Mouse (Mus musculus) kidney, postnatal 14 days (tissue): ENCODE measurements around the gene Cx3cr1.
"Not testable (repeated sequence)": the region's sequence is repeated elsewhere in the genome, so short reads cannot be mapped to it uniquely, and the experiment has no call there.

ENCODE experiments used
- DNase-seq: peaks from one replicate; pipeline ENCODE4 v3.0.0; 2022; ENCODE audit warnings: mixed read lengths

Cx3cr1 gene

DNA sequence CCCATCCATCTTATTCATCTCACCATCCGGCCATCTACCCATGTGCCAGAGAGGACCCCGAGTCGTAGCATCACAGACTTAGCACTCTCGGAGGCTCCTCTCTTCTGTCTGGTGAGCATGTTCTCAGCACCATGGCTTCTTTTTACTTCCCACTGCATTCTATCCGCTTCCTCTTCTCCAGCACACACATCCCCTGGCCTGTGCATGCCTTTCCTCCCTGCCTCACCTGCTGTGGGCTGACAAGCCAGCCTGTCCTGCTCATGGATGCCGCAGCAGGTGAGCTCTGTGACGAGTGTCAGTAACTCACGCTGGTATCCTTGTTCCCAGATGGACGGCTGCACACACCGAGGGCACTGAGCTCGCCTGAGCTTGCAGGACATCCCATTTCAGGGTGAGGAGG lies at the start of gene Cx3cr1:
TSS of gene Cx3cr1 (minus strand) at position 101 of the 400 bp plus-strand sequence.
- no peak for DNase-seq

DNA sequence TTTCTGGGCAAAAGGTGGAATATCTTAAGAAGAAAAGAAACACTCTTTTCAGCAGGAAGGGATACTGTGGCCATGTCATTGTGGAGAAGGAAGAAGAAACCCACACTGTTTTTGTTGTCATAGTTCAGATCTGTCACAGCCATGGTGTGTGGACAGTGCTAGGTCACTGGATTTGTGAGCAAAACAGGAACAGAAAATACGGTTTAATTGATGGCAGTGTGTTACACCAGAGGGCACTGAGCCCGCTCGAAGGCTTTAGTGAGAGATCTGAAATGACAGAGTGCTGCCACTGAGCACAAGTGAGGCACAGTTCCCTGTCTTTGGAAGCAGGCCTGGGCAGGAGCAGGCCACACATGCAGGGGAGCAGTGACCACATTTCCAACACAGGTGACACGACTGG lies 48.5 kb upstream of the Cx3cr1 start:
- DNase-seq = no peak

DNA sequence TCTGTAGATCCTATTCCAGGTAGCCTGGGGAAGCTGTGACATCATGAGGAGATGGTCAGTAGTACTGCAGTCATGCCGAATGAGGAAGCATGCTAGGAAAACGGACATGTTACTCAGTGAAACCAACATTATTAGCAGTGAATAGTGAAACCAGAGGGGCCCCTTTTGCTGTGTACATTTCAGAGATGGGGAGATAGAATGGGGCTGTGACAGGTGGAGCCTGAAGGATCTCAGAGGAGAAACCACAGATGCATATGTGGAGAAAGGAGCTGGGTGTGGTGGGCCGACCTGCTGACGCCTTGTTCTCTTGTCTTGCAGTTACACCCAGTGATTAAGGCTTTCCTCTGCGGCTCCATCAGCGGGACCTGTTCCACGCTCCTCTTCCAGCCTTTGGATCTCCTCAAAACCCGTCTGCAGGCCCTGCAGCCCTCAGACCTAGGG lies 46.5 kb upstream of the Cx3cr1 start:
- no peak for DNase-seq

DNA sequence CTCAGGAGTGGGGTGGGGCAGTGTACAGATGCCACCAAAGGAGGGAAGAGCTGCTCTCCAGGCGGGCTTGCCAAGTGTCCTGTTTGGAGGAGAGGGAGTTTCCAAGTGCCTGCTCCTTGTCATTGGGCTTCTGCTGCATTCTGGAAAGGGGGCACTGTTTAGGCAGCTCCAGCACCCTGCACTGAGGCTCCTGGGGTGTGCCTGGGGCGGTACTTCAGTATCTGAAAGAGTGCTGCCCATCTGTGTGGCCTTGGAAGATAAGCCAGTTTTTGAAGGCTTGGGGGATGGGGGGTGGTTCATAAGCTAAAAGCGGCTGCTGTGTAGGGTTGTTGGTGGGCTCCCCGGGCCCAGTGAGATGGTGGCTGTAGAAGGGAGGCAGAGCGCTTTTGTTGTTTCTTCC lies 45.9 kb upstream of the Cx3cr1 start:
- DNase-seq = no peak

DNA sequence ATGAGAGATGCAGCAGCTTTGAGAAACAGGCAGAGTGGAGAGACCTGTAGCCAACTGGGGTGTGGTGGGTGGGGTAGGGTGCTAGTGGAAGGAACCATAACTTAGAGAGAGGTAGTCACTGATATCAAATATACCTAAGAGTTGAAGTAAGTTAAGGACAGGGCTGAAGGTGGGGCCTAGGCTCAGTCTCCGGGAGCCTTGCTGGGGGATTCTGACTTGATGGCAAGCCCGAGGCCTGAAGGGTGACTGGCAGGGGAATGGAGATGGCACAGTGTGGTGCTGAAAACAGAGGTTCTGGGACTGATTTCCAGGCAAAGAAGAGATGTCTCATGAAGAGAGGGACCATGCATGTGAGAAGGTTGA lies 45.1 kb upstream of the Cx3cr1 start:
- no peak for DNase-seq

DNA sequence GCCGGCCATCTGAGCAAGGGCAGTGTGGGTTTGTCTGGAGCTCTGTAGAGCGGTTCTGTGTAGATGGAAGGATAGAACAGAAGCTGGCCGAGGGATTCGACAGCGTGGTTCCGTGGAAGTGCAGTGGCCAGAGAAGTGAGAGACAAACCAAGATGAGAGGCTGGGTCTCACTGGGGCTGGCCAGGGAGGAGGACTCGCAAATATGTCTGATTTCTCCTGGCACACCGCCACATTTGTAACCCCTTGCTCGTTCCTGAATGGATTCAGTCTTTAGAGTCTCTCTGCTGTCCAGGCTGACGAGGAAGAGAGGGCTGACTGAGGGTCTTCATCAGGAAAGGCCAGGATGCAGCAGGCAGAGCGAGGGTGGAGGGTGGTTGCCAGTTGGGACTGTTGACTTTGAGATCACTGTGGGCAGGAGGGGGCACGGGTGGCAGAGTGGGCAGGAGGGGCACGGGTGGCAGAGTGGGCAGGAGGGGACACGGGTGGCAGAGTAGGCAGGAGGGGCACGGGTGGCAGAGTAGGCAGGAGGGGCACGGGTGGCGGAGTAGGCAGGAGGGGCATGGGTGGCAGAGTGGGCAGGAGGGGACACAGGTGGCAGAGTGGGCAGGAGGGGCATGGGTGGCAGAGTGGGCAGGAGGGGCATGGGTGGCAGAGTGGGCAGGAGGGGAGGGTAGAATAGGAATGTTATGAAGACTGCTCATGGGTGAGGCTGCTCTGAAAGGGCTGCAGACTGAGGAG lies 44.5 kb upstream of the Cx3cr1 start:
- DNase-seq = no peak

DNA sequence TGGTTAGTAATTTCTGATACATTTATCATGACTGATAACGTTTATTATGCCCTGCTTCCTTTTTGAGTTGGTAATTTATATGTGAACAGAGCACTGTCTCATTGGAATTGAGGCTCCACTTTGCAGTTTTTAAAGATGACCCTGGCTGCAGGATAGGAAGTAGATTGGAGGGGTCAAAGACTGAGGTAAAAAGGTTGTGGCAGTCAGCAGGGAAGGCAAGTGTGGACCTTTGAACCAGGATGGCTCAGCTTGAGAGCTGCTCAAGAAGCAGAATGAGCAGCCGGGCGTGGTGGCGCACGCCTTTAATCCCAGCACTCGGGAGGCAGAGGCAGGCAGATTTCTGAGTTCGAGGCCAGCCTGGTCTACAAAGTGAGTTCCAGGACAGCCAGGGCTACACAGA lies 43.8 kb upstream of the Cx3cr1 start:
- DNase-seq = no peak

DNA sequence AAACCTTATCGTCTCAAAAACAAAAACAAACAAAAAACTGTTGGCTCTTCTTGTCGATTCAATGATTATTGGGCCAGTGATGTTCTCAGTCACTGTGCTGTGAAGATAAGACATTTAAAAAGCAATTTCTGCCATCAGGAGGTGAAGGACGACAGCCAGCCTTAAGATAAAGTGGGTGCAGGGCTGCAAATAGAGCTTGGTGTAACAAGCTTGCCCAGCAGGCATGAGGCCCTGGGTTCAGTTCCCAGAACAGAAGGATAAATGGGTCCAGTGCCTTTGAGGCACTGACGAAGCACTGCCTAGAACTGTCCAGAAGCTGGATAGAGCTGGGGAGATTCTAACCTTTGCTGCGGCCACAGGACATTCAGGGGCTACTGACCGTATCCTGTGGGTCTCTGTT lies 42.8 kb upstream of the Cx3cr1 start:
- DNase-seq = no peak

DNA sequence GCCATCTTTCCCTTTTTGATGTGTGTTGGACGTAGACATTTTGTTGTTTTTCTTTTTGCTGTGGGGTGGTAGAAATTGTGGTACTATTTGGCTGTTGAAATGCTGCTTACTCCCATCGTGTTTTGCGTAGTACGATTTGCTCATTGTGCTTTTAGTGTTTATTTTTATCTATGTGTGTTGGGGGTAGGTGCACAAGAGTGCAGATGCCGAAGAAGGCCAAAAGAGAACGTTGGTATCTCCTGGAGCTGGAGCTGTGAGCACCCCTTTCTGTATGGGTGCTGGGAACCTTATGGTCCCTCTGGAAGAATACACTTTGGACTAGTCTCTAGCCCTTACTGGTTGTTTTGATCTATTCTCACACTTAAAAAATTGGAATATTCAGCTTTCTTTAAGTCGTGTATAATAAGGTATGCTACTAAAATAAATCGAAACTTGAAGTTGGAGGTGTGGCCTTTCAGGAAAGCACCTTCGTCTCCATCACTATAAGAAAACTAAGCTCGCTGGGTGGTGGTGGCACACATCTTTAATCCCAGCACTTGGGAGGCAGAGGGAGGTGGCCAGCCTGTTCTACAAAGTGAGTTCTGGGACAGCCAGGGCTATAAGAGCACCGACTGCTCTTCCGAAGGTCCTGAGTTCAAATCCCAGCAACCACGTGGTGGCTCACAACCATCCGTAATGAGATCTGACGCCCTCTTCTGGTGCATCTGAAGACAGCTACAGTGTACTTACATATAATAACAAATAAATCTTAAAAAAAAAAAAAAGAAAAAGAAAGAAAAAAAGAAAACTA lies 41.7 kb upstream of the Cx3cr1 start:
- DNase-seq = no peak

DNA sequence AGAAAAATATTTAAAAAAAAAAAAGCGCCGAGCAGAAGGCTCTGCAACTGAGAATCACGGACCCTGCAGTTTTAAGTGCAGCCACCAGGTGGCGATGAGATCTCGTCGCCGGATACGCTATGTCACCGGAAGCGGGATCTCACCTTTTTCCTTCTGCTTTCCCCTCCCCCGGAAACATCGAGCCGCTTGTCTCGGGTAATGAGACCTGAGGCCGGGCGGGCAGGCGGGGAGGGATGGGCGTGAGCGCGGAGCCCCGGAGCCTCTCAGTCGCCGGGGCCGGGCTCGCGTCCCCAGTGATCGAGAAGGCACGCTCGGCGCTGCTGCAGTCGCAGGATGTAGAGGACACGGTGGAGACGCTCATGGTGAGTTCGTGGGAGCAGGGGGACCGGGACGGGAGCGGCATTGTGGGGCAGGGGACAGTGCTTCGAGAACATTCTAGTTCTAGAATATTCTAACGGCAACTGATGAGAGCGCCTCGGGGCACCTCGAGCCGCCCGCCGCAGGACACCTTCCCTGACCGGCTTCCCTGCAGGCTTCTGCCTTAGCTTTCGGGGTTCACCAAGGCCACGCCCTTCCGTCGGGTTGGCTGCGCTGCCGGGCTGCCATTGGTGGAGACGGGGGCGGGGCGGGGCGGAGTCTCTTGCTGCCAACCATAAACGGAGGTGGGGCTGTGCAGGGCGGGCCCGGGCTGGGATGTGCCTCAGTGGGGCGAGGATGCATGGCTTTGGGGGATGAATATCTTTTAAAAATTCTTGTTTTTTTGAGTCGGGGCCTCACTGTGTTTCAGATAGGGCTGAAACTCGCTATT lies 40.7 kb upstream of the Cx3cr1 start, which contains the start of gene Slc25a38:
TSS of gene Slc25a38 (plus strand) at position 164 of the 808 bp plus-strand sequence.
- DNase-seq = peak; percentile 97

DNA sequence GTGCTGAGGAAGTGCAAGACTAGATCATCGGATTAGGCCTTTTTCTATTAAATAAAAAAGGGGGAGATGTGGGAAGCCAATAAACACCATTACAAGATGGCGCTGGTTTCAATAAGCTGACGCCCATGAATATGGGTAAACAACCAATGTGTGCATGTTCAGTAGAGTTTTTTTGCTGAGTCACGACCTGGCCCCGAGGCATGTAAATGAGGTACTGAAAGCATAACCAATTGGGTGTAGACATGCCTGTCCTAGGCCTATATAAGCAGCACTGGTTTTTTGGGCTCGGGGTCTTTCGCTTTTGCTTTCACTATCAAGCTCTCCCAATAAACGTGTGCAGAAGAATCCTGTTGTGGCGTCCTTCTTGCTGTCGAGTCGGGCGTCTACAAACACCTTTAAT lies 39.3 kb upstream of the Cx3cr1 start:
- not testable (repeated sequence) for DNase-seq

DNA sequence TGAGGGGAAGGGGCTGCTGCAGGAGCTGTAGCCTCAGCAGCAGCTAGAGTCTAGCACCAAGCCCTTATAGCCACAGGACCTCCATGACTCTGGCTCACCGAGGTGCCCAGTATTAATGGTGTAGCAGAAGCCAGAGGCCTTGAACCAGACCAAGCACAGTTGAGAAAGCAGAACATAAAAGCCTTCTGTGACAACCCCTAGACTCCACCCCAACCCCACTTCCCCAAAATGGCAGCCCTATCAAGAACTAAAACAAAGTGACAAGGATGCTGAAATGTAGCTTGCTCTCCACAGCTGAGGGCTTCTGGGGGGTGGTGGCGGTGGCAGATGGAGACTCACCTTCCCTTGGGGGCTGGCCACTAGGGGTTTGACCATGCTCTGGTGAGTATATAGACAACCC lies 31.5 kb upstream of the Cx3cr1 start:
- no peak for DNase-seq

DNA sequence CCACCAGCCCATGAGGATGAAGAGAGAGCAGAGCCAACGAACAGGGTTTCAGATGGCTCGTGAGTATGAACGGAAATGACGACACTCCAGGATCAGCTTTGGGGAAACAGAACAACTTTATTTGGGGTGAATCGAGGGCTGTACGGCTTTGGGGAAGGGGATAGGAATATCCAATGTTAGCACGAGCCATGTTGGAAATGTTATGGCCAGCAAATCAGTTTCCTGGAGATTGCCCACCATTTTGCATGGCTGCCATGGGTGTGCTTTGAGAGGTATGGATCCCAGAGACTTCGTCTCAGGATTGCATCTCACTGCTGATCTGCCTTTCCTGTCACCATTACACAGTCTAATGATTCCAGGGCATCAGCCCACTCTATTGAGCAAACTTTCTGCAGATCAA lies 29.6 kb upstream of the Cx3cr1 start:
- DNase-seq = no peak

DNA sequence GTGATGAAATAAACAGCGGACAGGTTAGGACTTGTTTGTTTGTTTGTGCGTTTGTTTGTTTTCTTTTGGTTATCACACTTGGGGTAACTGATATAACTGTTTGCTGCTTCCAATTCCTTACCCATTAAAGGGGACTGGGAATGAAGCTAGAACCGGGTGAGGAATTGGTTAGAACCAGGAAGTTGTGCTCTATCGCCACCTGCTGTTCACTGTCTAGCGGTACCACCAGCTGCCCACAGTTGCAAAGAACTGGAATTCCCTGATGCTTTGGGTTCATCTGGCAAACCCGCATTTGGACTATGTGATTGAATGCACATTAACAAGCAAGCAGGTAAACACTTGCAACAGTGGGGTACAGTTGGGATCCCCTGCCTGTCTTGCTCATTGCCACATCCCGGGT lies 29.0 kb upstream of the Cx3cr1 start:
- DNase-seq = peak; percentile 69

DNA sequence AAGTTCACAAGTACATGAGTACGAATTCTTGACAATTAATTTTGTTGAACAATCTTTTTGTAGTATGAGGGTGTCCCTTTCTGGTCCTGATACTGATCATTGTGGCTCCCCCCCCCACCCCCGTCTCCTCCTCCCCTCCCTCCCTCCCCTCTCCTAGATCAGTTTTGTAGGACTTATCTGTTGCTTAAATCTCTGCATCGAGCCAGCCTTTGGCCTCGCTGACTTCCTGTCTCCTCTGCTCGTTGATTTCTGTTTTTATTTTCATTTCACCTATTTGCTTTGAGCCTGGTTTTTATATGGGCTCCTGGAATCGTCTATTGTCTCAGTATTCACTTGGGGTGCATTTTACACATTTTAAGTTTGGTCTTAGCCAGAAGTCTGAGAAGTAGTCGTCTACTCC lies 26.2 kb upstream of the Cx3cr1 start:
- DNase-seq = no peak

DNA sequence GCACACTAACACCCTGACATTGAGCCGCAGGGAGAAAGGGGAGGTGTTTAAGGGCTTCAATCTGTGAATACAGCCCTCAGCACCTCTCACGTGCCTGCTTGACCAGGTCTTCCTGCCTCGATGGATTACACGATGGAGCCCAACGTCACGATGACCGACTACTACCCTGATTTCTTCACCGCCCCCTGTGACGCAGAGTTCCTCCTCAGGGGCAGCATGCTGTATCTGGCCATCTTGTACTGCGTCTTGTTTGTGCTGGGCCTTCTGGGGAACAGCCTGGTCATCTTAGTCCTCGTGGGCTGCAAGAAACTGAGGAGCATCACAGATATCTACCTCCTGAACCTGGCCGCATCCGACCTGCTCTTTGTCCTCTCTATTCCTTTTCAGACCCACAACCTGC lies 24.0 kb upstream of the Cx3cr1 start:
- no peak for DNase-seq

DNA sequence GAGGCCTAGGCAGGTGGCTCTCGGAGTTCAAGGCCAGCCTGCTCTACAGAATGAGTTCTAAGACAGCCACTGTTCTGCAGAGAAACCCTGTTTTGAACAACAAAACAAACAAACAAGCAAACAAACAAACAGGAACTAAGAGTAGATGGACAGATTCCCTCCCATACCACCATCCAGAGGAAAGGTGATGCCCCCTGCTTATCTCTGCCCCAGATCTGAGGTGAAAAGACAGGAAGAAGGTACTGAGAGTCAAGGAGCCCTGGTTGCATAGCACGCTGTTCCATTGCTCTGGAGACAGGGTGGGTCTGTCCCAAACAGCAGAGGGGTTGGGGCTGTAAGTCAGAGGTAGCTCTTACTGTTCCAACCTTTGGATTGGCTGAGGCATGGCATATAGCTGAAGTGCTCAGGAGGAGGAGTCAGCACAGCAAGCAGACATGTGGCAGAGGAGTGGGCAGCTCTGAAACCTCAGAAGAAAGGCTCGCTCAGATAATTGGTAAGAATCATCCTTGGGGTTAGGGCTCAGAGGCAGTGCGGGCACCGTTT lies 22.1 kb upstream of the Cx3cr1 start, which contains the start of gene Ccr8:
TSS of gene Ccr8 (plus strand) at position 419 of the 543 bp plus-strand sequence.
- DNase-seq = no peak

DNA sequence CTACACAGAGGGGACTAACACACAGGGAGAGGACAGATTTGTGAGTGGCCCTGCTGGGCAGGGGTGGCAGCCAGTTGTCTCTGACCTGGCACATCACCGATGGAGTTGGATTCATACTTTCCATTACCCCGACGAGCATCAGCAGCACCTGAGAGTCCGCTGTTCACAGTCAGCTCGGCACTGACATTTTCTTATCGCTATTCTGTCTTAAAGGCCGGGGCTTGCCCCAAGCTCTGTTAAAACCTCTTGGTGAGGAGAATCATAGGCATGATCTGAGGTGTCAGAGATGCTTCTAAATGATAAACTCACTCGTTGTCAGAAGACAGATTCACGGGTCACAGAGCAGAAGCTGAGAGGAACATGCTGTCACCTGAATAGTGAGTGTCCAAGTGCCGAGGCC lies 21.4 kb upstream of the Cx3cr1 start:
- DNase-seq = no peak

DNA sequence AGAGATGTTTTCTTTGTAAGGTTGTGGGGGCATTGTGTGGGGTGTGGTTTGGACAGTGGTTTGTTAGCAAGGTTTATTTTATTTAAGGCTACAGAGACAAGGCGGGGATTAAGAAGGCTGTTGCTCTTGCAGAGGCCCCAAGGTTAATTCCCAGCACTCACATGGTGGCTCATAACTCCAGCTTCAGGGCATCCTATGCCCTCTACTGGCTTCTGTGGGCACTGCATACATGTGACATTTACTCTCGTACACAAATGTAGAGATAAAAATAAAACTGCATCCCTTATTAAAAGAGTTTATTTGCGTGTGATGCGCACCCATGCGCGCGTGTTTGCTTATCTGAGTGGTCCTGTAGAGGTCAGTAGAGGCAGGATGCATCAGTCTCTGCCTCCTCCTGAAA lies 19.4 kb upstream of the Cx3cr1 start:
- DNase-seq = no peak

DNA sequence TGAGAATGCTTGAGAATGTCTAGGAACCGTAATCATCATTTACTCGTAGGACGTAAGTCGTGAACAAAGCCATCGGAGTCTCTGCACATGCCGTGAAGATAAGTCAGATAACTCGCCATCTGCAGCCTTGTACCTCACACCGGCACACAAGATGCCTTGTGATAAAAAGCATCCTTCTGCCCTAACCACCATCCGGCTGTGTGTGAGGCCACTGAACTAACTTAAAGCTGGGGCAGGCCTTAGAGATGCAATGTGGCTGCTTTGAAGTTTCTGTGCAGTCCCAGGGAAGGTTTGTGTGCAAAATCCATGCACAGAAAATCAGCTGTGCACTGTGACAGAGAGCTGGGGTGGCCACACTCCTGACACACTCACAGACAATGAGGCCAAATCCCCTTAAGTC lies 14.7 kb upstream of the Cx3cr1 start:
- no peak for DNase-seq

DNA sequence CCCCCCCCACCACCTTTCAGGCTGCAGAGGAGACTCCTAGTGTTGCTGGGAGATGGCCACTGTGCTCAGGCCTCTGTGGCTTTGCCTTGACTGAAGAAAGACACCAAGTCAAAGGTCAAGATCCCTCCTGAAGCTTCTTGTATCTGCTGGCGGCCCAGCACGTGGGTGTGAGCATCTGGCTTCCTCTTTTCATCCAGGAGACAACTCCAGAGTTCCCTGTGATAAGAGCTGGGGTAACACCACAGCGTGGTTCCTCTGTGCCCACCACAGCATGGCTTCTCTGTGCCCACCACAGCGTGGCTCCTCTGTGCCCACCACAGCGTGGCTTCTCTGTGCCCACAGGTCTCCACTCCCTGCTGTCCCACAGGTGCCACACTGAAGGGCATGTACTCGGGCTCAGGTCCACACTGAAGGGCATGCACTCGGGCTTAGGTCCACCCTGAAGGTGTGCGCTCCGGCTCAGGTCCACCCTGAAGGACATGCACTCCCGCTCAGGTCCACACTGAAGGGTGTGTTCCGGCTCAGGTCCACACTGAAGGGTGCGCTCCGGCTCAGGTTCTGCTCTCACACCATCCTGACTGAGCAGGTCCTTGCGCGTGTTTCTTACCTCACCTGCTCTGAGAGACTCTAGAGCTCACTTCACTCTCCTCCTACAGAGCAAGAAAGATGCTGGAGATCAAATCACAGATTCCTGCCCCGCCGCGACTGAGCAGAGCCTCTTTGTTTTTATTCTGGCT lies 13.6 kb upstream of the Cx3cr1 start:
- no peak for DNase-seq

DNA sequence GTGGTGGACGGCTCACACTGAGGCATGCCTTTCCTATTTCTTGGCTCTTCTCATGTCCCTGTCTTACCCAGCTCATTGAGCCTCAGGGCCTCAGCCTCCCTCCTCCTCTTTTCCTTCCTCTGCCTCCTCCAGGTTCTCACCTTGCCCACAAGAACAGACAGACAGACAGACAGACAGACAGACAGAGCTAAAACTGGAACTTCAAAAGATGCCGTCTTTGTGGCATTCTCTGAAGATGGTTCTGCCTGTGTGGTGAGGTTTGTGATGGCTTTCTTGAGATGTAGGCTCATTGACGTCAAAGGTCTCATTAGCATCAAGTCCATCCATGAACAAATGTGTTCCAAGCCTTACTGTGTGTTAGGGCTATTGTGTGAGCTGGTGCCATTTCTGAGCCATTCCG lies 13.0 kb upstream of the Cx3cr1 start:
- no peak for DNase-seq
